Mouse (Mus musculus) stomach, postnatal 0 days (tissue): ENCODE data around the gene Tbc1d9. TPM values are rescaled to one million over a fixed set of nuclear protein-coding genes. Genes with fewer than 3 reads are reported as not detected.

Experiments used
- ATAC-seq: fragments of 200-750 bp; cut with Nextera tagmentation; 2 replicates; pipeline ENCODE4 v1.8.0; 2017; ENCODE audit not compliant: low FRiP score, low TSS enrichment
- DNase-seq: peaks from one replicate; pipeline ENCODE4 v3.0.0-alpha.2; 2016; ENCODE audit warnings: low spot score
- H3K27ac ChIP-seq: fragments of 300-500 bp; sonication (generic); replicated peaks from 2 replicates; pipeline ENCODE4 v1.5.1; 2014; ENCODE audit warnings: mild to moderate bottlenecking, control low read depth
- H3K27me3 ChIP-seq: fragments of 300-500 bp; sonication (generic); 2 replicates; pipeline ENCODE4 v1.6.1; 2014; ENCODE audit warnings: low read length; ENCODE audit not compliant: control insufficient read depth, insufficient read depth
- H3K36me3 ChIP-seq: fragments of 300-500 bp; sonication (generic); 2 replicates; pipeline ENCODE4 v1.6.1; 2014; ENCODE audit warnings: low read length, mixed read lengths; ENCODE audit not compliant: control insufficient read depth, insufficient read depth
- H3K4me1 ChIP-seq: fragments of 300-500 bp; sonication (generic); replicated peaks from 2 replicates; pipeline ENCODE4 v1.6.1; 2014; ENCODE audit warnings: antibody characterized with exemption; ENCODE audit not compliant: control insufficient read depth, insufficient read depth
- H3K4me2 ChIP-seq: fragments of 300-500 bp; sonication (generic); replicated peaks from 2 replicates; pipeline ENCODE4 v1.6.1; 2014; ENCODE audit warnings: low read depth, mild to moderate bottlenecking, control low read depth, moderate library complexity
- H3K4me3 ChIP-seq: fragments of 300-500 bp; sonication (generic); 2 replicates; pipeline ENCODE4 v1.5.1; 2014; ENCODE audit warnings: low read depth, low read length, control low read depth
- H3K9ac ChIP-seq: fragments of 300-500 bp; sonication (generic); 2 replicates; pipeline ENCODE4 v1.6.1; 2014; ENCODE audit warnings: mild to moderate bottlenecking, low read length, control low read depth, mixed read lengths
- H3K9me3 ChIP-seq: fragments of 300-500 bp; sonication (generic); 2 replicates; pipeline ENCODE4 v1.6.1; 2016; ENCODE audit warnings: low read length; ENCODE audit not compliant: control insufficient read depth
- CTCF ChIP-seq: IDR thresholded peaks from 2 replicates; pipeline ENCODE4 v1.5.1; 2016; ENCODE audit warnings: antibody characterized with exemption, low read depth, mild to moderate bottlenecking, moderate library complexity
- EP300 ChIP-seq: optimal IDR thresholded peaks from 2 replicates; pipeline ENCODE3; 2016; ENCODE audit warnings: antibody characterized with exemption
- WGBS: fragments of 180-500 bp; shearing (Covaris S2); extraction: QIAGEN DNeasy Blood & Tissue Kit; methylation state at CpG from one replicate; pipeline ENCODE4 v1.1.7; 2014; 5-methylcytosine and 5-hydroxymethylcytosine counted together
- polyA plus RNA-seq: library from polyadenylated mRNA; unstranded; fragments of >200 nt; fragmentation: Nextera tagmentation; extraction: Ambion mirVana; gene quantifications from 2 replicates; pipeline ENCODE4 v1.2.1, GENCODE M21; 2015

Tbc1d9 gene
- polyA plus RNA-seq, 1 experiment from 2014 or later, result 2.6 TPM

GRCm38 (mm10) chr8:83320543-83320942 lies 155.4 kb downstream of the Tbc1d9 start:
- H3K27me3 ChIP-seq, result no peaks in the 10 kb centered on the region
- H3K9me3 ChIP-seq, result no peaks in the 10 kb centered on the region
- no peak overlapping the region for H3K4me3 ChIP-seq
- no peak overlapping the region for H3K9ac ChIP-seq
- 84% methylated on average over 3 of the region's 3 CpGs for WGBS
- DNase-seq (no peak), ATAC-seq (no peak)
- H3K36me3 ChIP-seq, result peaks cover 15% of the 10 kb centered on the region
- H3K4me2 ChIP-seq, result no peak overlapping the region
- H3K4me1 ChIP-seq, result no peaks in the 10 kb centered on the region
- H3K27ac ChIP-seq, result no peak overlapping the region
- TF ChIP-seq CTCF, result no peak
- no peak for TF ChIP-seq EP300

DNA sequence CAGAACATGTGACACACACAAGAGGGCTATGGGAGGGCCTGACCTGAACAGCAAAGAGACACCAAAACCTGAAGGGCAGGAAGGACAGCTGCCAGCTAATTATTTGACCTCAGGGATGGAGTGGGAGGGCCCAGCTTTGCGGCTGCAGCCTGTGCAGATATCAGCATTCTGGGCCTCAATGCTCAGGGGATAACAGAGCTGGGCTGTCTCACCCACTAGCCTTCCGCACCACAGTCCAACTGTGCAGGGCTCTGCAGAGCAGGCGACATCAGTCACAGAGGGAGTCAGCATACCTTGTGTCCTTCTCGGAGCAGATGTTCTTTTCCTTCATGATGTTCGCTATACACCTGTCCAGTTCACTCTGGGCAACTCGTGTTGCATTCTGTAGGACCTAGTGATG lies 157.2 kb downstream of the Tbc1d9 start:
- no peaks in the 10 kb centered on the region for H3K4me1 ChIP-seq
- WGBS, result 95% methylated on average over 6 of the region's 6 CpGs
- H3K9ac ChIP-seq, result no peak overlapping the region
- no peak overlapping the region for H3K4me2 ChIP-seq
- H3K27me3 ChIP-seq, result no peaks in the 10 kb centered on the region
- H3K36me3 ChIP-seq, result peaks cover 15% of the 10 kb centered on the region
- no peak overlapping the region for H3K4me3 ChIP-seq
- DNase-seq, result no peak
- no peaks in the 10 kb centered on the region for H3K9me3 ChIP-seq
- no peak for ATAC-seq
- TF ChIP-seq CTCF (no peak), EP300 (no peak)
- no peak overlapping the region for H3K27ac ChIP-seq

Other genes starting within 250 kb of the Tbc1d9 start
- 3.3 TPM in 2 replicates for gene Gm10645, start 818 bp downstream of the Tbc1d9 start, polyA plus RNA-seq
- gene Ucp1, start 125.0 kb downstream of the Tbc1d9 start, polyA plus RNA-seq, result not detected in 2 replicates
- gene Elmod2, start 167.1 kb downstream of the Tbc1d9 start, polyA plus RNA-seq, result 6.5 and 7.3 TPM in 2 replicates
- not detected in 2 replicates for gene Mgat4d, start 183.1 kb downstream of the Tbc1d9 start, polyA plus RNA-seq
- 0.19 and 0.27 TPM in 2 replicates for gene Clgn, start 224.5 kb downstream of the Tbc1d9 start, polyA plus RNA-seq